Mouse (Mus musculus) WW6 (cell line): Measurements from ENCODE around the gene Oscar.
A peak's percentile ranks its signal among the peaks of the same experiment; 100 is the strongest.

Experiments
- DNase-seq: peaks from one replicate; pipeline ENCODE4 v3.0.0-alpha.2; 2013; ENCODE audit warnings: low read depth, low spot score

The Oscar gene

GRCm38 (mm10) chr7:3616057-3616388 lies at the start of gene Oscar:
Oscar (minus strand) TSS chr7:3616157.
- no peak for DNase-seq

DNA sequence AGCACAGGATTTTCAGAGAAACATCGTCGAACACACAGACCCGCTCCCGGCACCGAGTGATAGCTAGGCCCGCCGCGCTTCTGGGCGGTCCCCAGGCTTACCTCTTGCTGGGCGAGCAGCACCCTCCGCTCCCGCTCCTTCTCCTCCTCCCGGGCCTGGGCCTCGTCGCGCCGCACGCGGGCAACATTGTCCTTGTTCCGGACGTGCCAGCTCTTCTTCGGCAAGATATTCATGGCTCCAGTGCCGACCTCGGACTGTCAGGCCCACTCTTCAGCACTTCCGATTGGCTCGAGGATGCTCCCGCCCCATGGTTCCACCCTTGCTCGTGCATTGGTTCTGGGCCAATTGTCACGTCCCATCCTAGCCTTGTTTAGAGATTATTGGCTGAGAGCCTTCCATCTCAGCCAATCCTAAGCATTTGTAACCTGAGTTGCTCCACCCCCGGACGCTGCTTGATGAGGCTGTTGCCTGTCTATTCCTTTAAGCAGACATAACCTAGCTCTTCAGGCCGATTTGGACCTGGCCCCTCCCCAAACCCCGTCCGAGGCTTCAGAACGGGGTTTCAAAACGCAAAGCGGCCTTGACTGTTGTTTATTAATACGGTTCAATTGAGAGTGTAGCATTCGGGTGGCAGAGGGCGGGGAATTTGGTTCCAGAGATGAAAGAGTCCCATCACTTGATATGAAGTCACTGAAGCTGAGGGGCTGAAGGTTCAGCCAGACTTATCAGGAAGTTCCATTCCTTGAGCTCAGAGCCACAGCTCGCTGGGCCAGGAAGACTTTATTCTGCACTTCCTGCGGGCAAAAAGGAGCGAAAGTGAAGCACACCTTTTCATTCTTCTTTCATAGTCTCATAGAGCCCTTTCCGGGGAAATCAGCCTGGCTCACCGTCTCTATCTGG lies 49.5 kb upstream of the Oscar start, which contains the start of gene Leng1:
Gene Leng1 (minus strand): TSS at position 626 of the 900 bp plus-strand sequence.
- DNase-seq = peak; percentile 88

GRCm38 (mm10) chr7:3664524-3665214 lies 48.7 kb upstream of the Oscar start:
- DNase-seq = no peak

DNA sequence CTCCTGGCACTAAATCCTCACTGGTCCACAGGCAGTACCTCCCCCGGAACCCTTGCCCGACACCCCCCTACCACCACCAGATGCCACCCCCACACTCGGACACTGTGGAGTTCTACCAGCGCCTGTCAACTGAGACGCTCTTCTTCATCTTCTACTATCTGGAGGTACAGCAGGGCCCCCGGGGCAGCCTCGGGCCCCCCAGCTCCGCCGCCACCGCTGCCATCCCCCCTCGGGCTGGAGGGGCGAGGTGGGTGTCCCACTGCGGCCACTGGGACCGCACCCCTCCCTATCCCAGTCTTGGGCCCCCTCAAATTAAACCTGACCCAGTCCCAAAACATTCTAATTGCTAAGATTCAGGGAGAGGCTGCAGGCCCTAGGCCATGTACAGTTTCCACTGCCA lies 42.6 kb upstream of the Oscar start:
- no peak for DNase-seq

- DNase-seq = no peak
These were observed 41.0 kb upstream of the Oscar start for GRCm38 (mm10) chr7:3656966-3657365.

GRCm38 (mm10) chr7:3646641-3647040 lies 30.7 kb upstream of the Oscar start:
- no peak for DNase-seq

DNA sequence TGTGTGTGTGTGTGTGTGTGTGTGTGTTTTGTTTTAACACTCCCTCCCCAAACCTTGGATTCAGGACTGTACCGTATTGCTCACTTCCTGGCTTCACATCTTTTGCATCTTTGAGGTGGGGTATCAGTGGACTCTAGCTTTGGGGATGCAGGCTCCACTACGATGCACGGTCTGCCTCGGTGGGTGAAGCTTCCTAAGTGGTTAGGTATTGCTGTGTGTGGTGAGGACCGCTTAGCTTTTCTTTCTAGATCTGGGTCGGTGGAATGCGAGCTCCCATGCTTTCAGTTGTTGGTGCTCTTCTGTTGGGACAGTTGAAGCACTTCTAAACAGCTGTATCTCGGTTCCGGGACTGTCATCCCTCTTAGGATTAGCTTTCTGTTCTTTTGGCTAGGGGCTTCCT lies 30.2 kb upstream of the Oscar start:
- no peak for DNase-seq

- no peak for DNase-seq
These were observed 29.6 kb upstream of the Oscar start for GRCm38 (mm10) chr7:3645488-3646025.

DNA sequence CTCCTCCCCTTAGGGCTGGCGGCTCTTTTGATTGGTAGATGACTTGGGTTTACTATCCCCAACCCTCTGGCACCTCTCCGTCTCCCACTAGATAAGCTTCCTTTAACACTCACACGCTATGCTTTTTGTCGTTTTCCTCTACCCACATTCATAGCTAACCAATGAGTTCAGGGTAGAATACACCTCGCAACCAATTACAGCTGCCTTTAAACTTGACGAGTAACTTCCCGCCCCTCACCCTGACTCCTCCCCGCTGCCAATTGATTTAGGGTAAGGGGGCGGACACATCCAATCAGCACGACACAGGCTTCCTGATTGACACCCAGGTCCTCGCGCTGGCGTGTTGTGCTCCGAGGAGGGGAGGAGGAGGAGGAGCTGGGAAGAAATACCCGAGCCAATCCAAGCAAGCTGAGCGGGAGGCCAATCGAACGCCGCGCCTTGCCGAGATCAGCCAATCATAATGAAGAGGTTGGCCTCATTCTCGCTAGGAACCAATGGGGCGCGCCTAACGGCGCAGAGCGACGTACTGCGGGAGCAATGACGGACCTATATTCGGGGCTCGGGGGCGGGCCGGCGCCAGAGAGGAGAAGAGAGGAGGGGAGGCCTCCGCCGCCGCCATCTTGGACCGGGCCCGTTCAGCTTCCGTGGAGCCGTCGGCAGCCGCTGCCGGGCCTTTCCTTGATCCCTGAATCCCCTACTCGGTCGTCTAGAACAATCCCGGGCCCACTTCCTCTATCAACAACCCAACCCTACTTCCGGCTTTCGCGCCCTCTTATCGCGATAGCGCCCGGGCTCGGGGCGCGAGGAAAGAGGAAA lies 28.9 kb upstream of the Oscar start, which contains the start of gene Cnot3:
Gene Cnot3 (plus strand): TSS at position 597 of the 816 bp plus-strand sequence.
- DNase-seq = peak; percentile 99

DNA sequence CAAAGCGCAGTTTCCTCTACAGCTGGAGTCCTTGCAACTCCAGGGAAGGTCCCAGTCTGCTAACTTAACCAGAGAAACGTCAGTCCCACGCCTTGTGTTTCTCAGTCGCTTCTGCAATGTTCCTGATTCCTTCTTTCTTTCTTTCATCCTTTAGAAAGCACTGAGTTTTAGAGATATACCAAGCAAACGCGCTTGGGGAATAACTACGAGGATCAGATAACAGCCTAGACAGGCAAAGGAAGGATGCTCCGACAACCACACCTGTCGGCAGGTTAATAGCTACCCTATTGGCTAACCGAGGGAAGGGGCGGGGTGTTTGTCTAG lies 28.4 kb upstream of the Oscar start:
- no peak for DNase-seq

- DNase-seq = no peak
These were observed 27.9 kb upstream of the Oscar start for GRCm38 (mm10) chr7:3643843-3644242.

GRCm38 (mm10) chr7:3643412-3643811 lies 27.5 kb upstream of the Oscar start:
- no peak for DNase-seq

DNA sequence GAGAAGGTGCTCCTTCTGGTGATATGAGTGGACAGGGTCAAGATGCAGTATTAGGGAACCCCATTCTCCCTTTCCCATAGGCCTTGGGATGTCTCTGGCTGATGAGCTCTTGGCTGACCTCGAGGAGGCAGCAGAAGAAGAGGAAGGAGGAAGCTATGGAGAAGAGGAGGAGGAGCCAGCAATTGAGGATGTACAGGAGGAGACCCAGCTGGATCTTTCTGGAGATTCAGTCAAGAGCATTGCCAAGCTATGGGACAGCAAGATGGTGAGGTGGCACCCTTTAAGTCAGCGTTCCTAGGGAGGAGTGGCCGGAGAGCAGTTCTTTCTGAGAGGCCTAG lies 14.5 kb upstream of the Oscar start:
- no peak for DNase-seq

GRCm38 (mm10) chr7:3629543-3630477 lies 13.9 kb upstream of the Oscar start, which contains the start of the genes Tfpt and Prpf31:
Tfpt (minus strand) TSS chr7:3629929.
Prpf31 (plus strand) TSS chr7:3629985.
- peak; percentile 88 for DNase-seq

- no peak for DNase-seq
These were observed 13.1 kb upstream of the Oscar start for GRCm38 (mm10) chr7:3629030-3629429.

DNA sequence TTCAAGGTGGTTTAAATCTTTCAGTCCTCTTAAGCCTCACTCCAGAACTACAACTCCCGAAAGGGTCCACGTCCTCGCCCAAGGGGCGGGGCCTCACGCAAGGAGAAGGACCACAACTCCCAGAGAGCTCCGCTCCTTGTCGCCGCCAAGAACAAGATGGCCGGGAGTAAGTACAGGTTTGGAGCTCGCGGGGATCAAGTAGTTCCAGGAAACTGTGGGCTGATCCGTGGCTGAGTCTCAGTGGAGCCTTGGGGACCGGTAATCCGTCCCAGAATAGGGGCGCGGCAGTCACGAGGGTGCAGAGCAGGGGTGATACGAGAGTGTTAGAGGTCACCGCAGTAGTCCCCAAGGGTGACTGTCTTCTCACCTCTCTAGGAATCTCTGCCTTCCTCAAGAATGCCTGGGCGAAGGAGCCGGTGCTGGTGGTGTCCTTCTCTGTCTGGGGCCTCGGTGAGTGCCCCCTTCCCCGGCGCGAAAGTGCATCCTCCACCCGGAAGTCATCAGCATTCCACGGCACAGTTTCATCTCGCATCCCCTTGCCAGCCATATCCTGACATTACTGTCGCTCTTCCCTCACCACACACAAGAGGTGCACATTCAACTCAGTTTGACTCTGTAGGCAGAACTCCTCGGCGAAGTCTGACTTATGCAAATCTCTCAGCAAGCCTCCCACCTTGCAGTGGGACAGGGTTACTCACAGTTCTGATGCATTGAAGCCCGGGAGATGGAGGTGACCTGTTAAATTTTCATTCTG lies 1.5 kb upstream of the Oscar start, which contains the start of gene Ndufa3:
Gene Ndufa3 (plus strand): TSS at position 132 of the 754 bp plus-strand sequence.
- DNase-seq = peak; percentile 86

GRCm38 (mm10) chr7:3616389-3617241 lies 658 bp upstream of the Oscar start:
- no peak for DNase-seq

- no peak for DNase-seq
These were observed 1.9 kb downstream of the Oscar start for GRCm38 (mm10) chr7:3614021-3614420.

DNA sequence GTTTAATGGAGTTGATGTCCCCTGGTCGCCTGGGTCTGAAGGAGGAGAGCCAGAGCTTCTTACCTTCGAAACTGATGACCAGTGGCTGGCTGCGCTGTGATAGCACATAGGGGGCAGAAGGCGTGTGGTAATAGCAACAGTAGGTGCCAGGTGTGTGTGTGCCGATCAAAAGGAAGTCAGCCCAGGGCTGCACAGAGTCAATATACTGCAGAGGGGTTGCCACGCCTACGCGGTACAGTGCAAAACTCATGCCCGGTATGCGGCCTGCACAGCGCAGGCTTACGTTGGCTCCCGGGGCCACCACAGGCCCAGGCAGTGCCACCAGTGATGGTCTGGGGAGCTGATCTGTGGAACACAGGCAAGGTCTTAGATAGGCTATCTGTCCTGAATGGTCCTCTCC lies 5.0 kb downstream of the Oscar start:
- DNase-seq = no peak
